Mouse (Mus musculus) liver, embryonic 11.5 days (tissue): ENCODE measurements around the gene Rasal2. TPM values are rescaled to one million over a fixed set of nuclear protein-coding genes. Genes with fewer than 3 reads are reported as not detected.
"Not testable (repeated sequence)": the region's sequence is repeated elsewhere in the genome, so short reads cannot be mapped to it uniquely, and the experiment has no call there.

Source experiments
- ATAC-seq: fragments of 200-750 bp; cut with Nextera tagmentation; replicated peaks from 2 replicates; pipeline ENCODE4 v1.8.0; 2017; ENCODE audit warnings: moderate number of reproducible peaks, mild to moderate bottlenecking, moderate TSS enrichment, moderate library complexity; ENCODE audit not compliant: low FRiP score
- DNase-seq: peaks from one replicate; pipeline ENCODE4 v3.0.0-alpha.2; 2017; ENCODE audit warnings: low spot score
- H3K27ac ChIP-seq: fragments of 300-500 bp; sonication (generic); 2 replicates; pipeline ENCODE4 v1.5.1; 2014; ENCODE audit warnings: mild to moderate bottlenecking, low read depth, low read length, control low read depth
- H3K27me3 ChIP-seq: fragments of 300-500 bp; sonication (generic); replicated peaks from 2 replicates; pipeline ENCODE4 v1.6.1; 2014; ENCODE audit warnings: low read length, mixed read lengths; ENCODE audit not compliant: control insufficient read depth, insufficient read depth
- H3K36me3 ChIP-seq: fragments of 300-500 bp; sonication (generic); 2 replicates; pipeline ENCODE4 v1.6.1; 2014; ENCODE audit warnings: mild to moderate bottlenecking, low read length, moderate library complexity, mixed read lengths; ENCODE audit not compliant: control insufficient read depth, insufficient read depth
- H3K4me1 ChIP-seq: fragments of 300-500 bp; sonication (generic); replicated peaks from 2 replicates; pipeline ENCODE4 v1.6.1; 2014; ENCODE audit warnings: low read length, mixed read lengths; ENCODE audit not compliant: control insufficient read depth, insufficient read depth
- H3K4me2 ChIP-seq: fragments of 300-500 bp; sonication (generic); 2 replicates; pipeline ENCODE4 v1.6.1; 2014; ENCODE audit warnings: mild to moderate bottlenecking, control low read depth, moderate library complexity
- H3K4me3 ChIP-seq: fragments of 300-500 bp; sonication (generic); 2 replicates; pipeline ENCODE4 v1.5.1; 2014; ENCODE audit warnings: low read depth, low read length, control low read depth
- H3K9ac ChIP-seq: fragments of 300-500 bp; sonication (generic); 2 replicates; pipeline ENCODE4 v1.6.1; 2014; ENCODE audit warnings: low read depth, low read length, control low read depth
- H3K9me3 ChIP-seq: fragments of 300-500 bp; sonication (generic); 2 replicates; pipeline ENCODE4 v1.6.1; 2016; ENCODE audit warnings: low read length, inconsistent platforms, mixed read lengths; ENCODE audit not compliant: control insufficient read depth
- WGBS: fragments of 180-500 bp; shearing (Covaris S2); extraction: QIAGEN DNeasy Blood & Tissue Kit; methylation state at CpG from one replicate; pipeline ENCODE4 v1.1.7; 2014; 5-methylcytosine and 5-hydroxymethylcytosine counted together
- polyA plus RNA-seq: library from polyadenylated mRNA; unstranded; fragments of >200 nt; fragmentation: Nextera tagmentation; extraction: Ambion mirVana; gene quantifications from 2 replicates; pipeline ENCODE4 v1.2.1, GENCODE M21; 2014

Gene Rasal2
- polyA plus RNA-seq, 1 experiment from 2014 or later, result 3.9 TPM

DNA sequence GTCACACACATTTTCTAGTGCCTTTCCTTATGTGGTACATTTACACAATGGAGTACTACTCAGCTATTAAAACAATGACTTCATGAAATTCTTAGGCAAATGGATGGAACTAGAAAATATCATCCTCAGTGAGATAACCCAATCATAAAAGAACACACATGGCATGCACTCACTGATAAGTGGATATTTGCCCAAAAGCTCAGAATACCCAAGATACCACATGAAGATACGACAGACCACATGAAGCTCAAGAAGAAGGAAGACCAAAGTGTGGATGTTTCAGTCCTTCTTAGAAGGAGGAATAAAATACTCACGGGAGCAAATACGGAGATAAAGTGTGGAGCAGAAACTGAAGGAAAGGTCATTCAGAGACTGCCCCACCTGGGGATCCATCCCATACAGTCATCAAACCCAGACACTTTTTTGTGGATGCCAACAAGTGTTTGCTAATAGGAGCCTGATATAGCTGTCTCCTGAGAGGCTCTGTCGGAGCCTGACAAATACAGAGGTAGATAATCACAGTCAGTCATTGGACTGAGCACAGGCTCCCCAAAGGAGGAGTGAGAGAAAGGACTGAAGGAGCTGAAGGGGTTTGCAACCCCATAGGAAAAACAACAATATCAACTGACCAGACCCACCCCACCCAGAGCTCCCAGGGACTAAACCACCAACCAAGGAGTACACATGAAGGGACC is 175.6 kb downstream of the Rasal2 start:
- H3K9ac ChIP-seq, H3K4me2 ChIP-seq, H3K27ac ChIP-seq, H3K9me3 ChIP-seq, H3K4me1 ChIP-seq, H3K4me3 ChIP-seq, DNase-seq, H3K36me3 ChIP-seq, H3K27me3 ChIP-seq: not testable (repeated sequence)
- 74% methylated on average over 4 of the region's 4 CpGs for WGBS
- ATAC-seq, result peak; percentile 77

DNA sequence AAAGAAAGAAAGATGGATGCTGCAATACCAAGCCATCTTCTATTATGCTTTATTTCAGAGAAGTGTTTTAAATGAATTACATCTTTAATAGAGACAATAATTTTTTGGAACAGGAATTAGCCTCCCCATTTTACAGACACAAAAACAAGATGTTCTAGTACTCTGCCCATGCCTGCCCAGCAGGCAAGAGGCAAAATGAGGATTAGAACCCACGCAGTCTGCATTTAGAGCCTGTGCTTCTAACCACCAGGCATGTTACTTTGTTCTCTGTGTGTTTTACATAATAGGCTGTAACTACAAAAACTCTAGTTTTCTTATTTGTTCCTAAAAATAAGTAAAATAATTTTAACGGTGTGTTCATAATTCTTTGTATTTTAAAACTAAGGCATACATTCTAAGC is 178.9 kb downstream of the Rasal2 start:
- Histone ChIP-seq H3K9me3 (no peaks in the 10 kb centered on the region), H3K4me2 (no peak overlapping the region), H3K36me3 (no peaks in the 10 kb centered on the region), H3K4me1 (no peaks in the 10 kb centered on the region), H3K27me3 (no peaks in the 10 kb centered on the region), H3K4me3 (no peak overlapping the region), H3K9ac (no peak overlapping the region), H3K27ac (no peak overlapping the region)
- WGBS, result 78% methylated on average over 2 of the region's 2 CpGs
- ATAC-seq, result no peak
- no peak for DNase-seq

GRCm38 (mm10) chr1:157232372-157232771 is 180.0 kb downstream of the Rasal2 start:
- no peak overlapping the region for H3K27ac ChIP-seq
- H3K9ac ChIP-seq, result no peak overlapping the region
- no peak overlapping the region for H3K4me3 ChIP-seq
- H3K4me1 ChIP-seq, result no peaks in the 10 kb centered on the region
- H3K27me3 ChIP-seq, result no peaks in the 10 kb centered on the region
- DNase-seq (no peak), ATAC-seq (no peak)
- no peaks in the 10 kb centered on the region for H3K9me3 ChIP-seq
- 76% methylated on average over 4 of the region's 4 CpGs for WGBS
- no peak overlapping the region for H3K4me2 ChIP-seq
- no peaks in the 10 kb centered on the region for H3K36me3 ChIP-seq

DNA sequence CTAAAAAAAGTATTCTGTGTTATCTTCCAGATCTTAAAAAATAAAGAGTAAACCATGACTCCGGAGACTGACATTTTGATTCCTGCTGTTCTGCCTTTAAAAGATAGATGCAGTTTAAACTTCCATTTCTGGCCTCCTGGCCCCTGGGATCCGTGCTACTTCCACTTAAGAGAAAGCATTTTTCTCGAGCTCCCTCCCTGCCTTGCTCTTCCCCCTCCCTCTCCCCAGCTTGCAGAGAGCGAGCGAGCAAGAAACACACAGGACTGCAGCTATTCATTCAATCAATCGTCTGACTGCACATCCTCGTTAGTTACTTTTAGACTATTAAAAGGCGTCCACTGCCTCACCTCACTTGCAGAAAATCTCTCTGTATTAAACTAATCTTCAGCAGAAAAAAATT is 181.4 kb downstream of the Rasal2 start:
- Histone ChIP-seq H3K4me3 (no peak overlapping the region), H3K9me3 (no peaks in the 10 kb centered on the region), H3K27me3 (no peaks in the 10 kb centered on the region), H3K4me2 (no peak overlapping the region), H3K36me3 (no peaks in the 10 kb centered on the region), H3K9ac (no peak overlapping the region), H3K27ac (no peak overlapping the region), H3K4me1 (no peaks in the 10 kb centered on the region)
- WGBS, result 44% methylated on average over 8 of the region's 8 CpGs
- DNase-seq (no peak), ATAC-seq (no peak)

DNA sequence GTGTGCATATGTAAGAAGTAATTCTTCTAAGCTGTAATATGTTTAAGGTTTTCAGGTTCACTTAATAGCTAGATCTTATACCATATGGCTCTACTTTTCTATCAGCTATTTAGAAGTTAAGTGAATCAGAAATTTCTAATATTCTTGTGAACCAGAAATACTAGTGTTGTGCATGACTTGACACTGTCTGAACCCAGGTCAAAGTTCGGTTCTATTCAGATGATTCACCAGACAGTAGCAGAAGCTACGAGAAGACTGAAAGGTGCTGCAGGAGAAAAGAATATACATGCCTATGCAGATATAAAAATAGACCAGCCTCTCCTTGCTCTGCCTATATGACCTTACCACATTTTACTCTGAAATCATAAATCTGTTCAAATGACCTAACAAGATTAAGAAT is 182.0 kb downstream of the Rasal2 start:
- no peak overlapping the region for H3K9ac ChIP-seq
- no peaks in the 10 kb centered on the region for H3K27me3 ChIP-seq
- H3K9me3 ChIP-seq, result no peaks in the 10 kb centered on the region
- WGBS, result 59% methylated on average over 2 of the region's 2 CpGs
- DNase-seq, result no peak
- no peak overlapping the region for H3K27ac ChIP-seq
- H3K36me3 ChIP-seq, result no peaks in the 10 kb centered on the region
- no peak overlapping the region for H3K4me2 ChIP-seq
- no peaks in the 10 kb centered on the region for H3K4me1 ChIP-seq
- no peak overlapping the region for H3K4me3 ChIP-seq
- no peak for ATAC-seq

DNA sequence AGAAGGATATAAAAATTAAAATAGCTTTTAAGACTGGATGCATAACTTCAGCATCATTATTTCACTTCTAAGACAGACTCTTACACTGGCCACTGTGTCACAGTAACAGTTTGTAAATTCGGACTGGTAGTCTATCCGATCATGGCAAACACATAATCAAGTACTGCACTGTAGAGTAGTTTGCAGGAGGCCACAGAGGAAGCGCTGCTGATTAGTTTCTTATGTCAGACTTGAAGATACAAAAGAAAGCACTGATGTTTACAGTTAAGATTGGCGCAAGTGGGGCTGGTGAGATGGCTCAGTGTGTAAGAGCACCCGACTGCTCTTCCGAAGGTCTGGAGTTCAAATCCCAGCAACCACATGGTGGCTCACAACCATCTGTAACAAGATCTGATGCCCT is 187.4 kb downstream of the Rasal2 start:
- no peaks in the 10 kb centered on the region for H3K36me3 ChIP-seq
- no peak overlapping the region for H3K4me2 ChIP-seq
- whole genome bisulfite sequencing, result 86% methylated on average over 6 of the region's 6 CpGs
- no peak overlapping the region for H3K9ac ChIP-seq
- no peaks in the 10 kb centered on the region for H3K4me1 ChIP-seq
- H3K27me3 ChIP-seq, result no peaks in the 10 kb centered on the region
- H3K9me3 ChIP-seq, result no peaks in the 10 kb centered on the region
- no peak for ATAC-seq
- H3K27ac ChIP-seq, result no peak overlapping the region
- no peak overlapping the region for H3K4me3 ChIP-seq
- DNase-seq, result no peak

- WGBS, result 59% methylated on average over 3 of the region's 3 CpGs
- peak; percentile 75 for ATAC-seq
- no peaks in the 10 kb centered on the region for H3K36me3 ChIP-seq
Measured at GRCm38 (mm10) chr1:157220910-157221309, 191.5 kb downstream of the Rasal2 start.

DNA sequence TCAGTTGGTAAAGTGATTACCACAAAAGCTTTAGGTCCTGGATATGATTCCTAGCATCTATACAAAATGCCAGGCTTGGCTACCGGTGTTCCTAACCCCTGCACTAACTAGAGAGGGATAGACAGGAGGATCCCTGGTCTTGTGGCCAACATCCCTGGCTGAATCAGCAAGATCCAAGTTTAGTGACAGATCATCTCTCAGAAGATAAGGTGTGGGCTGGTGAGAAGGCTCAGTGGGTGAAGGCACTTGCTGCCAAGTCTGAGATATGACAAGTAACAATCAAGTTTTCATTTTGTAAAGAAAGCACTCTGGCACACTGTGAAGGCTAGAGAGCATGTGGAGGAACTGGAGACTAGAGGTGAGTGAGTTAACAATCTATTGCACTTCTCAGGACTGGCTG is 191.9 kb downstream of the Rasal2 start:
- WGBS, result 90% methylated on average over 1 of the region's 1 CpGs
- ATAC-seq, result peak; percentile 23
- DNase-seq, result no peak
- H3K27ac ChIP-seq, result no peak overlapping the region
- H3K9me3 ChIP-seq, result no peaks in the 10 kb centered on the region
- H3K4me2 ChIP-seq, result no peak overlapping the region
- H3K27me3 ChIP-seq, result no peaks in the 10 kb centered on the region
- no peak overlapping the region for H3K9ac ChIP-seq
- H3K36me3 ChIP-seq, result no peaks in the 10 kb centered on the region
- no peaks in the 10 kb centered on the region for H3K4me1 ChIP-seq
- no peak overlapping the region for H3K4me3 ChIP-seq

More at GRCm38 (mm10) chr1:157220910-157221309, 191.5 kb downstream of the Rasal2 start:
- H3K4me2 ChIP-seq, result no peak overlapping the region
- DNase-seq, result no peak
- H3K9ac ChIP-seq, result no peak overlapping the region
- H3K4me1 ChIP-seq, result no peaks in the 10 kb centered on the region
- no peaks in the 10 kb centered on the region for H3K27me3 ChIP-seq
- no peaks in the 10 kb centered on the region for H3K9me3 ChIP-seq
- H3K27ac ChIP-seq, result no peak overlapping the region
- no peak overlapping the region for H3K4me3 ChIP-seq

- Histone ChIP-seq H3K9ac (no peak overlapping the region), H3K4me3 (no peak overlapping the region), H3K27me3 (no peaks in the 10 kb centered on the region), H3K4me1 (no peaks in the 10 kb centered on the region), H3K36me3 (no peaks in the 10 kb centered on the region), H3K9me3 (no peaks in the 10 kb centered on the region), H3K27ac (no peak overlapping the region), H3K4me2 (no peak overlapping the region)
- DNase-seq (no peak), ATAC-seq (no peak)
- WGBS, result 30% methylated on average over 1 of the region's 1 CpGs
Measured at GRCm38 (mm10) chr1:157208754-157209153, 203.6 kb downstream of the Rasal2 start.
